Mouse (Mus musculus) neutrophil, adult 83 days (primary cell): ENCODE results near the gene Hspa14. TPM values are rescaled to one million over a fixed set of nuclear protein-coding genes. Genes with fewer than 3 reads are reported as not detected.

ENCODE experiments used
- total RNA-seq, 2 experiments: library from RNA; stranded (reverse); gene quantifications; one replicate each; pipeline ENCODE4 v1.2.4; 2023

Gene Hspa14
- total RNA-seq = 100 to 1,000 TPM in 1 of 2 experiments, 10 to 100 TPM in 1; 85.9 to 103 TPM

GRCm38 (mm10) chr2:3512552-3513454 is at the start of gene Hspa14, which contains the start of the genes Gm45902 and Cdnf:
Gene Hspa14 (minus strand): TSS chr2:3512814.
Gene Gm45902 (minus strand): TSS chr2:3512790.
Gene Cdnf (plus strand): TSS chr2:3513030.

GRCm38 (mm10) chr2:3474861-3475283 is 37.7 kb downstream of the Hspa14 start, which contains the start of gene Suv39h2:
Gene Suv39h2 (minus strand): TSS chr2:3475031.

Other genes with a start within 250 kb of the Hspa14 start
- gene Nmt2, start 228.6 kb downstream of the Hspa14 start, total RNA-seq = 1 to 10 TPM; 6.9 to 7.8 TPM
- gene Rpp38, start 180.2 kb downstream of the Hspa14 start, total RNA-seq = 1 to 10 TPM; 1.1 to 1.9 TPM
- not detected for gene Acbd7, start 176.6 kb downstream of the Hspa14 start, total RNA-seq
- not detected for gene Olah, start 115.6 kb downstream of the Hspa14 start, total RNA-seq
- gene Meig1, start 90.2 kb downstream of the Hspa14 start, total RNA-seq = 1 to 10 TPM in 1 of 2 experiments, under 1 TPM in 1; 0.70 to 1.3 TPM
- 10 to 100 TPM; 34.9 to 38.9 TPM for gene Dclre1c, start 88.7 kb downstream of the Hspa14 start, total RNA-seq
- gene Suv39h2, start 37.8 kb downstream of the Hspa14 start, total RNA-seq = 1 to 10 TPM; 2.2 to 2.6 TPM
- gene Gm45902, start within 50 bp of the Hspa14 start, total RNA-seq = 10 to 100 TPM; 21.8 to 27.9 TPM
- gene Cdnf, start 216 bp upstream of the Hspa14 start, total RNA-seq = under 1 TPM; 0.50 to 0.57 TPM
- gene Fam107b, start 57.7 kb upstream of the Hspa14 start, total RNA-seq = 100 to 1,000 TPM; 272 to 312 TPM